Mouse (Mus musculus): ENCODE measurements at regions not wholly inside any gene's neighbourhood (a gene's known extent, or its start where the extent isn't known, plus 50 kb on each side); places are given as distances from the start of the nearest gene placed in this dataset.

DNA sequence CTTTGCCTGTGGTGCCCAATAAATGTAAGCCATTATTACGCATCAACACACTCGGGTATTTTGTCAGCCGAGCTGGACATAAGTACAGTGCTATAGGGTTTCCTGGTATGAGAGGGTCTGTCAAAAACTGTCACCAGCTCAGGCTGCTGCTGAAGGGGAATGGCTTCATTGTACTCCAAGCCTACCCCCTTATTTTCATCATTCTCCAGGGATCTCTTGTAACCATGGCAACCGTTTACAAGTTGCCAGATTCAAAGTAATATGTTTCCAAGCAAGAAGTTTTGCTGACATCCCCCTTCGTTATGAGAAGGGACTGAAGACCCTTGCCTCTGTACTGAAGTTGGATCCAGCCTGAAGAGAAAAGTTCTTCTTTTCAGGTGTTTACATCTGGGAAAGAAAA lies 410.3 kb upstream of the Kdm8 start:
- no peak for DNase-seq

DNA sequence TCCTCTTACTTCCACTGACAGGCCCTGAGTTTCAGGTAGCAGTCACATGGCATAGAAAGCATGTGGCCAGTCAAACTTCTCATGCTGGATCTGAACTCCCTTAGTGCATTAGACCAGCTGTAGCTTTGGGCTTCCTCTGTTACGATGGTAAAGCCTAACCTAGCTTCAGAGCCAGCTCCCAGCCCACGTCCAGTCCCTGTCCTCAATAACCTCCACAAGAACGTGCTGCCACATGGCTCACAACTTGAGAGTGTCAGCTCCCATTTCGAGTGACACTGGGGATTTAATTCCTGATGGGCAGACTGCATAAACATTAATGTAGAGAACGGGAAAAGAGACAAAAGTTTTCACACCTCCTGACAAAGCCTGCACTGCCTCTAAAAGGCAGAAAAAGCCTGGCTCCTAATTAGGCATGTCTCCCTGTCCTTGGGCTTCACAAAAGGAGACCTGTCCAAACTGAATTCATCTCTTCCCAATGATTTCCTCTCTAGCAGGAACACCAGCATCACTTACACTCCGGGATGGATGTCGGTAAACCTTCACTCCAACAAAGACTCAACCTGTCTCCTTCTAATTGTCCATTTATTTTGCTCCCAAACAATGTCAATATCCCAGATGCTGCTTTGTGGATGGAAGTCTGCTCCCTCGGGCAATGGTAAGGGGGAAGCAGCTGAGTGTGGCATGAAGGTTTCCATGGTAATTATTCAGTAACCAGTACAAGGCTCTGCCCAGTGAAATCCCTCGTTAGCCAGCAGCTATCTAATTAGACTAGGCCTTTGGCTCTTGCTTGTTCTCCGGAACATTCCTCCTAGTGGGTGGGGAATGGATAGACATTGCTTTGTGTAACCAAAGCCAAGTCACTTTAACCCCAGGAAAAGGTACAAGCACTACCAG lies 408.1 kb upstream of the Kdm8 start:
- DNase-seq: peak; percentile 4

DNA sequence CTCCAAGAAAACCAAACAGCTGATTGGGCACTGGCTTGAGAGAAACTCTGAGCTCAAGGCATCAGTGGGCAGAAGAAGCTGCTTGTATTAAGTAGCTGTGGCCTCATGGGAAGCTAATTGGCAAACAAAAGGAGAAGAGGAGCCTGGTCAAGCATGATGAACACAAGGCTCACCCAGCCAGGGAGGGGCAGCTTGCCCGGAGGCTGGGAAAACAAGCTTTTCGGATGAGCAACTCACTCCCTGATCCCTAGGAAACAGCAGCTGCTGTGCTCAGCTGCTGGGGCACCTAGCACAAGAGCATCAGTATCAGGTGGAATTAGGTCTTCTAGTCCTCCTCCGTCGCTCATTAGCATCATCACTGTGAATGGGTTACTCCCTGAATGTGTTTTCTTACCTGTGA lies 405.6 kb upstream of the Kdm8 start:
- peak; percentile 3 for DNase-seq

DNA sequence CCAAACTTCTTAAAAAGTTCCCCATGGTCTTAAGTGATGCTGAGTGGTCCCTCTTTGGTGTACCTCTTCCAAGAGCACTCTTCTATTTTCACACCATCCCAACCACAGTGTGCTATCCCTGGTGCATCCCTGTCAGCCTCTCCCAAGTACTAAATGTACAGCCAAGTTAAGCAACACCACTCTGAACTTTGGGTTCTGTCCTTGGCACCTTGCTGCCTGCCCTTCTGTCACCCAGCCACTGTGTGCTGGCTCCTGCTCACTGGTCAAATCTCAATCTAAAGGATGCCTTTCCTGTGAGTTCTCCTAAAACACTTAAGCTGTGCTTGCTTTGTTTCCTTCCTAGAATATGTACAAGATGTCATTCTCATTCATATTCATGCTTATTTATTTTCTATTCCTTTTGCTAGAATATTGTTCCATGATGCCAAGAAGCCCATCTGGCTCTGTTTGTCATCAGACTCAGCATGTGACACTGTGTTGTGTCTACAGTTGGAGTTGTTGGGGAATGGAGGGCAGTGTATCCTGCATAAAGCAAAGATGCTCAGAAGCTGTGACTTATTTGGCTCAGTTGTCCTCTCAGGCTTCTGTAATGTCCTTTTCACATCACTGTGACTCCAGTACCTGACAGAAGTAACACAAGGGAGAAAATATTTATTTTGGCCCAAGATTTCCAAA lies 388.4 kb upstream of the Kdm8 start:
- DNase-seq: no peak

DNA sequence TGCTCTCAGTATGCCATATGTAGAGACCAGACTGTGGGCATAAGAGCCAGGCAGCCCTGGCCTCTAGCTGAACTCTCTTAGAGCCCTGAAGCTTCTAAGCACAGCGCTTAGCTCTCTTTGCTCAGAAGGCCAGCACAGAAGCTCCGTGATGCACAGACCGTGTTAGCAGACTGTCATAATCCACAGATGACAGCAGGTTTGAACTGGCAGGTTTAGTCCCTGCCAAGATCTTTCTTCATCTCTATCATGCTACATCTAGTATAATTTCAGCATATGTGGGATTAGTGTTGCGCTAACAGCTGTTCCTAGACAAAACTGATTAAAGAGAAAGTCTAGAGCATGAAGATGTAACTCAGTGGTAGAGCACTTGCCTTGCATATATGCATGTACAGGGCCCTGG lies 342.0 kb upstream of the Kdm8 start:
- no peak for DNase-seq

DNA sequence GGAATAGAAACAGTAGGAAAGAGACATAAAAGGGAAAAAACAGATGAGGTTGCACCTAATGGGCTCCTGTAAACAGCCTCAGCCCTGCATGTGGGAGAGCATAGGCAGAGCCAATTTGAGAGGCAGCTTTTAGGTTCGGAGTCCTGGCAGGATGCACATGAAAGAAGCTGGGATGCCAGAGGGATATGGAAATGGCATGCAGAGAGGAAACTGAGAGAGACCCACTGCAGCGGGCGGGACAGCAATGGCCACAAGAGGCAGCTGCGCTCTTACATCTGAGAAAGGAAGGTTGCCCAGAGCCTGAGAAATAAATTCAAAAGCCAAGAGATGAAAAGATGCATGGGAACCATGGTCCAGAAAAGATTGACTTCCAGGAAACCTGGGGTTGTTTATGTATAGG lies 340.5 kb upstream of the Kdm8 start:
- no peak for DNase-seq

DNA sequence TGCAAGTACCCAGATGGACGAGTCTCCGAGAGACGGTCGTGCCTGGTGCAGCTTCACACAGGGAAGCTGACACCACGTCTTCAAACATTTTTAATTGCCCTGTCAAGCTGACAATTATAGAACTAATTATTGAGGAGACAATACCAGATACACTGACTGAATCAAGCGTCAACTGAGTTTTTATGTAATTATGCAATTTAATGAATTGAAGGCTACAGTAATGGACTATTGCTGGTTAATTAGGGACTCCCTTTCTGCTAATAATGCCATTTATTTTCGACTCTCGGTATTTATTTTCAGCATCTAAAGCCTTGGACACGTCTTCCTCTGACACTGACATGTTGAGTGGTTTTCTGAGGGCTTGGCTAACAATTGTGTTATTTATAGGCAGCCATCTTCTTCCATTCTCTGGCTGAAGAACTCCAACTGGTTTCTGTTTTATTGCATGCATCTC lies 331.6 kb upstream of the Kdm8 start:
- DNase-seq: no peak

GRCm38 (mm10) chr7:125115322-125115996 lies 329.0 kb upstream of the Kdm8 start:
- DNase-seq: no peak

GRCm38 (mm10) chr7:125117173-125117572 lies 327.3 kb upstream of the Kdm8 start:
- no peak for DNase-seq

DNA sequence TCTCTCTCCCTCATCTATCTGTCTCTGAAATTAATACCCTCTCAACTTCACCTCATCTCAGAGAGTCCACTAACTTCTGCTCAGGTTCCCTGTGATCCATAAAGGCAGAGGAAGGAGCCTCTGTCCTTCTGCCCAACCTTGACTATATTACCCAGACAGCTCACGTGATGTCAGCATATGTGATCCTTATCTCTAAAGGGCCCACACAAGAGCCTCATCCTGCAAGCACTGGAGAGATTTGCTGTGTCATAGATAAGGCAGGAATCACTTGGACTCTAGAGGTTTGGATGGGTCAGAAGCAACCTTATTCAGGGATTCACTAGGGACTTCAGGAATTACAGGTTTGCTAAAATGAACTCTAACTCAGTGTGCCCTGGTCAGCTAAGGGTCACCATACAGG lies 315.3 kb upstream of the Kdm8 start:
- no peak for DNase-seq

GRCm38 (mm10) chr7:125131968-125132367 lies 312.5 kb upstream of the Kdm8 start:
- DNase-seq: no peak

GRCm38 (mm10) chr7:125138607-125139006 lies 305.9 kb upstream of the Kdm8 start:
- DNase-seq: no peak

DNA sequence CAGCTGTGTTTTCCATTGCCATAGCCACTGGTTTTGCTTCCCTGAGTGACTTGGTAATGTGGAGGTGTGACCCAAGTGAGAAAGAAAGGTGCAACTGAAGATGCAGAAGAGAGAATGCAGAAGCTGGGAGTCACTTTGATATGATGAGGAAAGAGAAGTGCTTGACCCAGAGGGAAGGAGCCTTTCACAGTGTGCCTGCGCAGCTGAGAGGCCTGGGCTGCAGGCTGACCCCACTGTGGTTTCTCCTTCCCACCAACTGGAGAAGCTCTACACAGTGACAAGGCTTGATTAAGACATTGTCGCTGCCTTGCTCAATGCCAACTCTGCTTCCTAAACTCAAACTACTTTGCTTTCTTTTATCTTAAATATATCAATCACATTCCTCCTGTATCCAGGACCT lies 305.3 kb upstream of the Kdm8 start:
- no peak for DNase-seq

GRCm38 (mm10) chr7:125140854-125141253 lies 303.6 kb upstream of the Kdm8 start:
- no peak for DNase-seq

GRCm38 (mm10) chr7:125141864-125142263 lies 302.6 kb upstream of the Kdm8 start:
- peak; percentile 19 for DNase-seq

DNA sequence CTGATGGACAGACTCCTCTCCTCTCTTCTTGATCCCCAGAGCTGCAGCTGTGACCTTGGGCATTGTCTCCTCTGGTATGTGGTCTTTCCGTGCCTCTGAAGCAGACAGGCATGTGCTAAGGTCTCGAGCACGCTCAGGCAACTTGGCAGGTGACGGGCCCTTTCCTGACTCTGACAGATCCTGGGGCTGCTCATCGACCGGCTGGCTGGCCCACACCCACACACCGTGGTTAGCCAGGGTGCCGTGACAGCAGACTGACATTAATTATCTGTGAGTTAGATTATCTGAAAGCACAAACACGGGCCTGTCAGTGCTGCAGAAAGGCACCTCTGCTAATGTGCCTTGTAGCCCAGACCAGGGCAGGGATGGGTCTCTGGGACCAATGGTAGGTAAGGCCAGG lies 298.5 kb upstream of the Kdm8 start:
- DNase-seq: no peak

GRCm38 (mm10) chr7:125149151-125149550 lies 295.3 kb upstream of the Kdm8 start:
- DNase-seq: no peak

- DNase-seq: no peak
Measured at GRCm38 (mm10) chr7:125149740-125150139, 294.7 kb upstream of the Kdm8 start.

DNA sequence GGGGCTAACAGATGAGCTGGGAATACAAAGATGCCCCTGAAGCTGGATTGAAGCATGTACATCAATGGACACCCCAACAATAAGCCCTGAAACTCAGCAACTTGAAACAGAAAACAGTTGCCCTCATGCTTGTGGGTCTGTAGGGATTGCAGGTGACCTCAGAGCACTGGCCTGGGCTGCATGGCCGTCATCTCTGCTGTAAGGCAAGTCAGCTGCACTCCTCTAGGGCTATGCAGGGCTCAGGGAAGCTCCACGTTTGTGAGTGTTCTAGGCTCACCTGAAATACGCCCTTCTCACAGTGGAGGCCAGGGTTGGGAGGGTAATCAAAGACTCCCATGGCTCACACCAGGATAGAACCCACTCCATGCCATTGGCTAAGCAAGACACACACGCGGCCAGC lies 292.2 kb upstream of the Kdm8 start:
- DNase-seq: no peak

- DNase-seq: no peak
Measured at GRCm38 (mm10) chr7:125155291-125155690, 289.2 kb upstream of the Kdm8 start.

- DNase-seq: no peak
Measured at GRCm38 (mm10) chr7:125166881-125167351, 277.6 kb upstream of the Kdm8 start.

GRCm38 (mm10) chr7:125167666-125168065 lies 276.8 kb upstream of the Kdm8 start:
- DNase-seq: no peak

DNA sequence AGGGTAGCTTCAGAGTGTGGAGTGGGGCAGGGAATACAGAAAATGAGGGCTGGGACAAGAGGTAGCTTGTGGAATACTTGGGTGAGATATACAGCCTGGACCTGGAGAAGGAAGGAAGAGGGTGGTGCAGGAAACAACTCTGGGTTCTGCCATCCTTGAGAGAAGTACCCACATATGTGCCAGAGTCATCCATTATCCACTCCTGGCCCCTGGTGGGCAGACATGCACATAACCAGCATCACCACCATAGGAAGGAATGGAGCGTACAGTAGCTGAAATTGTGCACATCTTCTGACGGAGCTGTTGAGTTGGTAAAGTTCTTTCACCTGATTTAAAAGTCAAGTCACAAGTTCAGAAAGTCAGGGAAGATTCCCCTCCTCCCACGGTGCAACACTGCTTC lies 262.9 kb upstream of the Kdm8 start:
- DNase-seq: peak; percentile 8

DNA sequence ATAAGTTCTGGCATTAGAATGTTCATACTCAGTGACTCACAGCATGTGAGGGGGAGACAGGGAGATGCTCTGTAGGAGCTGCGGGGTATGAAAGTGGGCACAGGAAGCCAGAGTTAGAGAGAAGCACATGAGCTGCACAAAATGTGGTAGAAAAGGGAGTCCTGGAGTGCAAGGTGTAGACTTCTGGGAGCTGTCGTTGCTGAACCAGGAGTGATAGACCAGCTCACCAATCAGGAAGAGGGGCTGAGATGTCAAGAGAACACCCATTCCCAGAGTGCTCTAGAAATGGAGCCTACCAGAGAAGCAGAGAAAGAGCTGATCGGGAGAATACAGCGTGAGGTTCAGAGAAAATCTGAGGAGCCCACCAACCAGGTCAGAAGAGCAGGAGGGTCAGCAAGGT lies 262.2 kb upstream of the Kdm8 start:
- DNase-seq: no peak
